Mouse (Mus musculus) olfactory bulb, adult 2 months (tissue): ENCODE measurements at regions not wholly inside any gene's neighbourhood (a gene's known extent, or its start where the extent isn't known, plus 50 kb on each side); places are given as distances from the start of the nearest gene placed in this dataset.

Experiments used
- CTCF ChIP-seq: fragments of 200-500 bp; IDR thresholded peaks from 2 replicates; pipeline ENCODE4 v1.5.1; 2012; ENCODE audit warnings: low read depth, mild to moderate bottlenecking, low read length, moderate library complexity; ENCODE audit not compliant: insufficient read depth
- POLR2A ChIP-seq: fragments of 200-500 bp; IDR thresholded peaks from 2 replicates; pipeline ENCODE4 v1.6.1; 2012; ENCODE audit warnings: mild to moderate bottlenecking, low read depth, low read length, moderate library complexity; ENCODE audit not compliant: insufficient read depth

DNA sequence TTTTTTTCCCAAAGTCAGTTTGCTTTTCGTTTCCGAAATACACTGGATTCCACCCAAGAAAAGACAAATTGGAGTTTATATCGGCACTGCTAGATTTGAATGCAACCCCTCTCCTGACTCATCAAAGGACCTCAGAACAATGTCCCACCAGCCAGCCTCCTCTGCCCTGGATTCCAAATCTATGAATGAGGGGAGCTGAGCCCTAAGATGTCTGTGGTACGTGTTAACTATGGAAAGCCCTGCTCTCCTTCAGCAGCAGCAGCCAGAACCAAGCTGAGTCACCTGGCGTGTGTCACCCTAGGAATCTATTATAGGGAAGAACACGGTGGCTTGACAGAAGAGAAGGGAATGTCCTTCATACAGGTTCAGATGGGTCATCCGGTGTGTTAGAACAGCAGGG, 167.9 kb downstream of the Cdc5l start:
- no peak for TF ChIP-seq CTCF
- TF ChIP-seq POLR2A: no peak
